Mouse (Mus musculus) limb, embryonic 11.5 days (tissue): ENCODE data around the gene Erbb2. TPM values are rescaled to one million over a fixed set of nuclear protein-coding genes. Genes with fewer than 3 reads are reported as not detected.
A peak's percentile ranks its signal among the peaks of the same experiment; 100 is the strongest.

Experiments
- ATAC-seq: fragments of 200-750 bp; cut with Nextera tagmentation; 2 replicates; pipeline ENCODE4 v1.8.0; 2017; ENCODE audit warnings: low read depth; ENCODE audit not compliant: insufficient number of reproducible peaks, low FRiP score, low TSS enrichment
- DNase-seq: peaks from one replicate; pipeline ENCODE4 v3.0.0-alpha.2; 2015; ENCODE audit warnings: low spot score
- H3K27ac ChIP-seq: fragments of 300-500 bp; sonication (generic); replicated peaks from 2 replicates; pipeline ENCODE4 v1.5.1; 2014; ENCODE audit warnings: low read depth, mild to moderate bottlenecking, low read length
- H3K27me3 ChIP-seq: fragments of 300-500 bp; sonication (generic); 2 replicates; pipeline ENCODE4 v1.6.1; 2014; ENCODE audit warnings: mild to moderate bottlenecking, low read length, mixed read lengths; ENCODE audit not compliant: control insufficient read depth, insufficient read depth
- H3K36me3 ChIP-seq: fragments of 300-500 bp; sonication (generic); 2 replicates; pipeline ENCODE4 v1.6.1; 2014; ENCODE audit warnings: mild to moderate bottlenecking, low read length, moderate library complexity, mixed read lengths; ENCODE audit not compliant: control insufficient read depth, insufficient read depth
- H3K4me1 ChIP-seq: fragments of 300-500 bp; sonication (generic); 2 replicates; pipeline ENCODE4 v1.6.1; 2014; ENCODE audit warnings: low read length, mixed read lengths; ENCODE audit not compliant: control insufficient read depth, insufficient read depth
- H3K4me2 ChIP-seq: fragments of 300-500 bp; sonication (generic); 2 replicates; pipeline ENCODE4 v1.6.1; 2014; ENCODE audit warnings: low read depth, mild to moderate bottlenecking, moderate library complexity; ENCODE audit not compliant: severe bottlenecking
- H3K4me3 ChIP-seq: fragments of 300-500 bp; sonication (generic); 2 replicates; pipeline ENCODE4 v1.5.1; 2014; ENCODE audit warnings: low read depth, low read length
- H3K9ac ChIP-seq: fragments of 300-500 bp; sonication (generic); 2 replicates; pipeline ENCODE4 v1.6.1; 2014; ENCODE audit warnings: mild to moderate bottlenecking, low read length
- H3K9me3 ChIP-seq: fragments of 300-500 bp; sonication (generic); 2 replicates; pipeline ENCODE4 v1.6.1; 2016; ENCODE audit warnings: low read length; ENCODE audit not compliant: control insufficient read depth
- WGBS: fragments of 180-500 bp; shearing (Covaris S2); extraction: QIAGEN DNeasy Blood & Tissue Kit; methylation state at CpG from one replicate; pipeline ENCODE4 v1.1.7; 2014; 5-methylcytosine and 5-hydroxymethylcytosine counted together
- polyA plus RNA-seq: library from polyadenylated mRNA; unstranded; fragments of >200 nt; fragmentation: Nextera tagmentation; extraction: Ambion mirVana; gene quantifications from 2 replicates; pipeline ENCODE4 v1.2.1, GENCODE M21; 2014

The Erbb2 gene
- polyA plus RNA-seq, 1 experiment from 2014 or later, result 29.6 TPM

DNA sequence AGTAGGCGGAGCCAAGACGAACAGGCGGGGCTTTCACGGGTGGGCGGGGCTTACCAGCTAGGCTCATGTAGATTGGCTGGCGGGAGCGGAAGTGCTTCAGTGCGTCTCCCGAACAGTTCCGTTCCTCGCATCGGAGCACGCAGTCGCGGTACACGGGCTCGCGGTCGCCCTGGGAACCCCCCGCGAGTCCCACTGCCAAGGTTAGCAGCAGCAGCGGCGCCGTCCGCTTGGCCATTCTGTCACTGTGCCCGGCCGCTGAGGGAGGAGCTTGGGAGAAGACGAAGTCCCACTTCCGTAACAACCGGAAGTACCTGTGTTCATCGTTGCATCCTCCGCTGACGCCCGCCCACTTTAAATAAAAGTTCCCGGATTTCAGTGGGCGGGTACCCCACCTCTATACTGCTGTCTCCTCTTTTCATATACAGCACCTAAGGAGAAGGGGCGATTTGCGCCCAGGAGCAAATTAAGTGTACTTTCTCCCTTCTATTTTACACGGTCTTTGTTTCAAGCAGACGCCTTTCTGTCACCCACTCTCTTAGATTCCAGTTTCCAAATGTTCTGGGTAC, 12.0 kb upstream of the Erbb2 start, which contains the start of gene Pgap3:
Gene Pgap3, minus strand, starts transcription at position 330 of the 566 bp plus-strand sequence.
- H3K4me1 ChIP-seq, result peaks cover 3% of the 10 kb centered on the region; the same call in 1 of the 2 replicates
- no peaks in the 10 kb centered on the region for H3K36me3 ChIP-seq
- peak; percentile 90 for DNase-seq
- H3K4me3 ChIP-seq, result peak within 1 kb of the TSS; percentile 59
- peak within 1 kb of the TSS; percentile 68 for H3K4me2 ChIP-seq
- under 1% methylated on average over 40 of the region's 40 CpGs for WGBS
- H3K27me3 ChIP-seq, result no peaks in the 10 kb centered on the region
- peak; percentile 85 for ATAC-seq
- H3K9me3 ChIP-seq, result no peaks in the 10 kb centered on the region
- H3K9ac ChIP-seq, result peak within 1 kb of the TSS; percentile 84
- peak within 1 kb of the TSS; percentile 94 for H3K27ac ChIP-seq

- DNase-seq, result no peak
- WGBS, result 55% methylated on average over 3 of the region's 3 CpGs
- Histone ChIP-seq H3K36me3 (no peaks in the 10 kb centered on the region), H3K4me1 (peaks cover 3% of the 10 kb centered on the region; the same call in 1 of the 2 replicates), H3K4me3 (peak overlapping the region; percentile 59), H3K9ac (peak overlapping the region; percentile 84), H3K4me2 (peak overlapping the region; percentile 68), H3K27ac (no peak overlapping the region; the same call in 1 of the 2 replicates), H3K9me3 (no peaks in the 10 kb centered on the region), H3K27me3 (no peaks in the 10 kb centered on the region)
- ATAC-seq, result no peak
These were observed 11.5 kb upstream of the Erbb2 start for GRCm38 (mm10) chr11:98400816-98401215.

DNA sequence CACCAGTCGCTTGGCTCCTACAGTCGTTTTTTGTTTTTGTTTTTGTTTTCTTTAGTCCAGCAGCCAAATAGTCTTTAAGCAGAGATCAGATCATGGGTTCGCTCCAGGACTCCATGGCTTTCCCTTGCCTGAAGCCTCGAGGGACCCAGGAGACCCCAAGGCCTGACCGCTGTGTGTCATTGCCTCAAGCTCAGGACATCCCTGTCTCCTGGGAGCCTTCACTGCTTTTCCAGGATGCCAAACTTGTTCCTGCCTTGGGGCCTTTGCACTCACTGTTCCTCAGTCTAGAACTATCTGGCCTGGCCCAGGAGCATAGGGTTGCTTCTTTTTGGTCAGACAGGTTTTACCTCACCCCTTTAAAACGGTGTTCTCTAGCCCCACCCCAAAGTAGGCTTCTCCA, 5.6 kb upstream of the Erbb2 start:
- WGBS, result 72% methylated on average over 6 of the region's 6 CpGs
- no peak overlapping the region for H3K9ac ChIP-seq

GRCm38 (mm10) chr11:98408872-98409271, 3.4 kb upstream of the Erbb2 start:
- Histone ChIP-seq H3K9me3 (no peaks in the 10 kb centered on the region), H3K4me1 (peaks cover 16% of the 10 kb centered on the region), H3K4me3 (no peak overlapping the region), H3K27me3 (peaks cover 4% of the 10 kb centered on the region; the same call in 1 of the 2 replicates), H3K27ac (no peak overlapping the region), H3K9ac (peak overlapping the region; percentile 30; the same call in 1 of the 2 replicates), H3K36me3 (no peaks in the 10 kb centered on the region), H3K4me2 (peak overlapping the region; percentile 27)
- no peak for ATAC-seq
- WGBS, result 63% methylated on average over 8 of the region's 8 CpGs
- DNase-seq, result no peak

More for the DNA sequence above, 5.6 kb upstream of the Erbb2 start:
- no peak overlapping the region for H3K27ac ChIP-seq
- no peak for ATAC-seq
- peaks cover 4% of the 10 kb centered on the region; the same call in 1 of the 2 replicates for H3K27me3 ChIP-seq
- no peak overlapping the region for H3K4me3 ChIP-seq
- H3K4me2 ChIP-seq, result no peak overlapping the region
- no peak for DNase-seq
- H3K9me3 ChIP-seq, result no peaks in the 10 kb centered on the region
- H3K36me3 ChIP-seq, result no peaks in the 10 kb centered on the region
- peaks cover 11% of the 10 kb centered on the region for H3K4me1 ChIP-seq

GRCm38 (mm10) chr11:98409341-98409822, 2.9 kb upstream of the Erbb2 start:
- DNase-seq (peak; percentile 49), ATAC-seq (no peak)
- no peak overlapping the region for H3K4me3 ChIP-seq
- H3K9ac ChIP-seq, result peak overlapping the region; percentile 30; the same call in 1 of the 2 replicates
- no peaks in the 10 kb centered on the region for H3K36me3 ChIP-seq
- H3K27ac ChIP-seq, result no peak overlapping the region
- peaks cover 16% of the 10 kb centered on the region for H3K4me1 ChIP-seq
- 5% methylated on average over 10 of the region's 10 CpGs for WGBS
- H3K4me2 ChIP-seq, result peak overlapping the region; percentile 27
- H3K9me3 ChIP-seq, result no peaks in the 10 kb centered on the region
- H3K27me3 ChIP-seq, result peaks cover 4% of the 10 kb centered on the region; the same call in 1 of the 2 replicates

DNA sequence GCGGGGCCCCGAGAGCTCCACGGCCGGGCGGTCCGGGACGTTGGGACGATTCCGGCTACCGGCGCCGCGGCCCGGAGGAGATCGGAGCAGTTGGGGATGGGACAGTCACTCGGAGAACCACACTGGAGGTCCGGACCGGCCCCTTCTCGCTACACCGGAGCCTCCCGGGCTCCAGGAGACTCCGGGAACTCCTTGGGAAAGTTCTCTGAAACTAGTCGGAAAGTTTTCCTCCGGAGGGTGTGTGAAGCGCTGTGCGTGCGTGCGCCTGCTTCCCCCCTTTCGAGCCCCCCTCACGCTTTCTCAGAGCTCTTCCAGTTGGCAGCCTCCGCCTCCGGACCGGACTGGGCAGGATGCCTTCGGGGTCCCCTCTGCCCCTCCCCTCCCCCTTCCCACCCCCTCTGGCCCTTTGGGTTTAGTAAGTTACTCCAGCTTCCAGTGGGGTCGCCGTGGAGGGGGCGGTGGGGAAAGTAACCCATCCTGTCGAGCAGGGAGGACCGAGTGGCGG, 579 bp downstream of the Erbb2 start:
- Histone ChIP-seq H3K4me2 (peak overlapping the region; percentile 57), H3K9ac (peak overlapping the region; percentile 72), H3K27ac (peak overlapping the region; percentile 76), H3K4me1 (peaks cover 16% of the 10 kb centered on the region), H3K4me3 (peak overlapping the region; percentile 72), H3K27me3 (peaks cover 4% of the 10 kb centered on the region; the same call in 1 of the 2 replicates), H3K9me3 (no peaks in the 10 kb centered on the region), H3K36me3 (no peaks in the 10 kb centered on the region)
- ATAC-seq (0 out of 2 replicates have a peak, but pooled peaks have one; percentile 27), DNase-seq (peak; percentile 68)
- under 1% methylated on average over 39 of the region's 40 CpGs for WGBS

DNA sequence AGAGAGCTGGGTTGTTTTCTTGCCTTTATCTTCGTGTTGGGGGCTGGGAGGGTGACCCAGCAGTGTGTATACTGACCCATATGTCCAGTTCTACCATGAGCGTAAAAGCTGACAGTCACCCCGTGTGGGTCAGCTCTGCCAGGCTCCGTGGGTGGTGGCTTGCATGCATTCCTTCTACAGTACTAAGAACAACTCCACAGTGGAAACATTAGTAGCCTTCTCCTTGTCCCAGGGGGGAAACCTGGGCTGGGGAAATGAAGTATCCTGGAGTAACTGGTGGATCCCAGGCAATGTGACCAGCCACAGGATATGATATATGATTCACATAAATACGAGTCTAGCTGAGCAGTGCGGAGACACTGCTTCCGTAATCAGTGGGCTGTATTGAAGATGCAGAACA, 1.5 kb downstream of the Erbb2 start:
- DNase-seq (no peak), ATAC-seq (no peak)
- H3K4me1 ChIP-seq, result peaks cover 16% of the 10 kb centered on the region
- peak overlapping the region; percentile 72 for H3K4me3 ChIP-seq
- H3K27me3 ChIP-seq, result peaks cover 4% of the 10 kb centered on the region; the same call in 1 of the 2 replicates
- peak overlapping the region; percentile 72; the same call in 1 of the 2 replicates for H3K9ac ChIP-seq
- H3K4me2 ChIP-seq, result peak overlapping the region; percentile 57
- no peaks in the 10 kb centered on the region for H3K36me3 ChIP-seq
- 24% methylated on average over 7 of the region's 7 CpGs for WGBS
- H3K9me3 ChIP-seq, result no peaks in the 10 kb centered on the region
- no peak overlapping the region for H3K27ac ChIP-seq

- H3K4me1 ChIP-seq, result peaks cover 12% of the 10 kb centered on the region
- no peak overlapping the region for H3K4me3 ChIP-seq
- H3K27me3 ChIP-seq, result peaks cover 4% of the 10 kb centered on the region; the same call in 1 of the 2 replicates
- no peak overlapping the region for H3K9ac ChIP-seq
- H3K4me2 ChIP-seq, result peak overlapping the region; percentile 57; the same call in 1 of the 2 replicates
- H3K36me3 ChIP-seq, result no peaks in the 10 kb centered on the region
- no peak overlapping the region for H3K27ac ChIP-seq
- H3K9me3 ChIP-seq, result no peaks in the 10 kb centered on the region
- WGBS, result 26% methylated on average over 2 of the region's 2 CpGs
- no peak for ATAC-seq
- DNase-seq, result no peak
These were observed 1.9 kb downstream of the Erbb2 start for GRCm38 (mm10) chr11:98414162-98414561.
